Mouse (Mus musculus) CD4-positive helper T cell, adult 2 months (primary cell): ENCODE data around the gene Atp13a1.
A peak's percentile ranks its signal among the peaks of the same experiment; 100 is the strongest.

ENCODE experiments used
- DNase-seq: peaks from one replicate; pipeline ENCODE4 v3.0.0-alpha.2; 2012; ENCODE audit warnings: low read depth, missing footprints, low spot score

The Atp13a1 gene

GRCm38 (mm10) chr8:69790773-69791367, at the start of gene Atp13a1, which contains the start of gene Zfp866:
TSS of gene Atp13a1 (plus strand) at chr8:69791163.
TSS of gene Zfp866 (minus strand) at chr8:69791178.
- DNase-seq = peak; percentile 94

GRCm38 (mm10) chr8:69741231-69741630, 49.7 kb upstream of the Atp13a1 start:
- no peak for DNase-seq

- peak; percentile 97 for DNase-seq
These were observed 41.2 kb upstream of the Atp13a1 start, which contains the start of gene Zfp963 for GRCm38 (mm10) chr8:69749544-69750454. TSS of gene Zfp963 (minus strand) at chr8:69749970.

- no peak for DNase-seq
These were observed 38.5 kb upstream of the Atp13a1 start for GRCm38 (mm10) chr8:69752437-69752836.

- DNase-seq = no peak
These were observed 32.6 kb upstream of the Atp13a1 start for GRCm38 (mm10) chr8:69758316-69758715.

GRCm38 (mm10) chr8:69761814-69762445, 29.0 kb upstream of the Atp13a1 start:
- DNase-seq = no peak

GRCm38 (mm10) chr8:69771221-69771620, 19.7 kb upstream of the Atp13a1 start:
- no peak for DNase-seq

- no peak for DNase-seq
These were observed 18.9 kb upstream of the Atp13a1 start for GRCm38 (mm10) chr8:69772106-69772505.

GRCm38 (mm10) chr8:69774503-69775148, 16.3 kb upstream of the Atp13a1 start, which contains the start of gene Gm20422:
TSS of gene Gm20422 (minus strand) at chr8:69774886.
- DNase-seq = peak; percentile 98

GRCm38 (mm10) chr8:69775149-69775534, 15.8 kb upstream of the Atp13a1 start:
- no peak for DNase-seq

GRCm38 (mm10) chr8:69777111-69777510, 13.9 kb upstream of the Atp13a1 start:
- DNase-seq = no peak

GRCm38 (mm10) chr8:69789105-69789504, 1.9 kb upstream of the Atp13a1 start:
- no peak for DNase-seq

GRCm38 (mm10) chr8:69789731-69790130, 1.2 kb upstream of the Atp13a1 start:
- DNase-seq = no peak

- DNase-seq = no peak
These were observed 599 bp upstream of the Atp13a1 start for GRCm38 (mm10) chr8:69790364-69790763.

GRCm38 (mm10) chr8:69791415-69792068, 579 bp downstream of the Atp13a1 start:
- DNase-seq = peak; percentile 69

- DNase-seq = no peak
These were observed 2.7 kb downstream of the Atp13a1 start for GRCm38 (mm10) chr8:69793666-69794065.

- DNase-seq = no peak
These were observed 3.1 kb downstream of the Atp13a1 start for GRCm38 (mm10) chr8:69794096-69794495.

- DNase-seq = no peak
These were observed 3.9 kb downstream of the Atp13a1 start for GRCm38 (mm10) chr8:69794901-69795300.

GRCm38 (mm10) chr8:69796721-69797345, 5.9 kb downstream of the Atp13a1 start:
- no peak for DNase-seq

GRCm38 (mm10) chr8:69797661-69798060, 6.7 kb downstream of the Atp13a1 start:
- no peak for DNase-seq

GRCm38 (mm10) chr8:69799261-69799660, 8.3 kb downstream of the Atp13a1 start:
- DNase-seq = no peak
